ENCODE assay signal across 9 mouse cellular contexts in genomic region chr5:19909071-19909470, GRCm38 (mm10).
DNase-seq lines count a peak whose midpoint lies in the region; ATAC-seq and TF ChIP-seq lines count a peak whose summit lies in the region.
"Had no signal": no experiment of that assay in that cellular context is flagged by ENCODE, and none has a peak within 500 bp of the region (broad histone marks: within the 10 kb centered on the region; RNA-seq: fewer than 3 reads in every experiment).

No protein-coding gene starts in this region.

- no peak overlapping the region for H3K27ac ChIP-seq in cerebellum, adult 2 months (ENCODE audit: insufficient read depth, low read length)
- H3K27ac ChIP-seq: macrophage had no signal

- 8% methylated on average over 11 of the region's 11 CpGs for WGBS in cerebellum, adult 2 months

- no peaks in the 10 kb centered on the region for H3K4me1 ChIP-seq in cerebellum, adult 2 months (ENCODE audit: control insufficient read depth, insufficient read depth, low read length)

- no peaks in the 10 kb centered on the region for H3K27me3 ChIP-seq in cerebellum, adult 2 months (ENCODE audit: control insufficient read depth, insufficient read depth, low read length)

- peak overlapping the region; percentile 66 for H3K4me3 ChIP-seq in cerebellum, adult 2 months (replicated peaks; ENCODE audit: insufficient read depth, low read depth, low read length)

- intact Hi-C loops in left cerebral cortex, postnatal 36 days (cut with DNase I), result loop anchor here (2.0 to 10.0 kb wide), 2 partner anchors 162 to 394 kb away; no protein-coding TSS in a partner anchor

- peak; percentile 15 to 27 for DNase-seq in cerebellum, adult 2 months
- DNase-seq in cerebellum, adult 9-10 months, result no peak
- peak; percentile 85 for DNase-seq in brain, adult 2 months (ENCODE audit: low read depth, low spot score)
- peak; percentile 41 to 51 for DNase-seq in frontal cortex, postnatal 25 days (ENCODE audit: low spot score in 2 of 2)
- DNase-seq in left cerebral cortex, postnatal 36 days (ENCODE audit: low spot score in 2 of 2), result peak; percentile 69
- peak; percentile 47 for DNase-seq in right cerebral cortex, postnatal 14 days
- DNase-seq in spleen, postnatal 10 days (ENCODE audit: low spot score in 2 of 2), result no peak

- ATAC-seq in inflammation-experienced regulatory T-cells, adult 6 months, result no peak

- no peak for TF ChIP-seq CTCF in cerebellum, adult 2 months (IDR thresholded peaks at IDR 0.05; ENCODE audit: borderline replicate concordance, insufficient read depth, low read depth, low read length)

- TF ChIP-seq POLR2A in cerebellum, adult 2 months (IDR thresholded peaks at IDR 0.05; ENCODE audit: borderline replicate concordance, insufficient read depth, low read length), result no peak

Comparison
In these comparisons a context has a peak if more than half of its experiments do, and no peak if none do; other contexts are left out.
1. DNase-seq: peak in cerebellum, adult 2 months (2 of 2), brain, adult 2 months (single experiment), frontal cortex, postnatal 25 days (2 of 2), left cerebral cortex, postnatal 36 days (2 of 2) and right cerebral cortex, postnatal 14 days (single experiment); none in cerebellum, adult 9-10 months (single experiment) and spleen, postnatal 10 days (0 of 2).